Mouse (Mus musculus) midbrain, postnatal 0 days (tissue): ENCODE measurements at regions not wholly inside any gene's neighbourhood (a gene's known extent, or its start where the extent isn't known, plus 50 kb on each side); places are given as distances from the start of the nearest gene placed in this dataset.

Experiments
- ATAC-seq: fragments of 200-750 bp; cut with Nextera tagmentation; 2 replicates; pipeline ENCODE4 v1.8.0; 2017; ENCODE audit warnings: moderate number of reproducible peaks, mild to moderate bottlenecking, moderate TSS enrichment, moderate library complexity; ENCODE audit not compliant: low FRiP score
- DNase-seq: peaks from one replicate; pipeline ENCODE4 v3.0.0-alpha.2; 2015; ENCODE audit warnings: low spot score
- H3K27ac ChIP-seq: fragments of 300-500 bp; sonication (generic); 2 replicates; pipeline ENCODE4 v1.5.1; 2014; ENCODE audit warnings: low read depth, mild to moderate bottlenecking, low read length, mixed read lengths
- H3K27me3 ChIP-seq: fragments of 300-500 bp; sonication (generic); 2 replicates; pipeline ENCODE4 v1.6.1; 2014; ENCODE audit warnings: low read length, control low read depth, mixed read lengths; ENCODE audit not compliant: insufficient read depth
- H3K36me3 ChIP-seq: fragments of 300-500 bp; sonication (generic); 2 replicates; pipeline ENCODE4 v1.6.1; 2014; ENCODE audit warnings: low read length, control low read depth, mixed read lengths; ENCODE audit not compliant: insufficient read depth
- H3K4me1 ChIP-seq: fragments of 300-500 bp; sonication (generic); 2 replicates; pipeline ENCODE4 v1.6.1; 2014; ENCODE audit warnings: mild to moderate bottlenecking, control low read depth, antibody characterized with exemption, low read length, mixed read lengths; ENCODE audit not compliant: insufficient read depth
- H3K4me2 ChIP-seq: fragments of 300-500 bp; sonication (generic); 2 replicates; pipeline ENCODE4 v1.6.1; 2014; ENCODE audit warnings: low read depth, mild to moderate bottlenecking, low read length, mixed read lengths; ENCODE audit not compliant: poor library complexity, severe bottlenecking
- H3K4me3 ChIP-seq: fragments of 300-500 bp; sonication (generic); 2 replicates; pipeline ENCODE4 v1.5.1; 2014; ENCODE audit warnings: low read depth, mild to moderate bottlenecking, low read length, moderate library complexity
- H3K9ac ChIP-seq: fragments of 300-500 bp; sonication (generic); replicated peaks from 2 replicates; pipeline ENCODE4 v1.6.1; 2014; ENCODE audit warnings: mild to moderate bottlenecking, low read length, moderate library complexity, mixed read lengths; ENCODE audit not compliant: poor library complexity, severe bottlenecking
- H3K9me3 ChIP-seq: fragments of 300-500 bp; sonication (generic); 2 replicates; pipeline ENCODE4 v1.6.1; 2016; ENCODE audit warnings: low read length, control low read depth
- CTCF ChIP-seq: IDR thresholded peaks from 2 replicates; pipeline ENCODE4 v1.5.1; 2016; ENCODE audit warnings: antibody characterized with exemption, mild to moderate bottlenecking
- WGBS: fragments of 180-500 bp; shearing (Covaris S2); extraction: QIAGEN DNeasy Blood & Tissue Kit; methylation state at CpG from one replicate; pipeline ENCODE4 v1.1.7; 2014; 5-methylcytosine and 5-hydroxymethylcytosine counted together

DNA sequence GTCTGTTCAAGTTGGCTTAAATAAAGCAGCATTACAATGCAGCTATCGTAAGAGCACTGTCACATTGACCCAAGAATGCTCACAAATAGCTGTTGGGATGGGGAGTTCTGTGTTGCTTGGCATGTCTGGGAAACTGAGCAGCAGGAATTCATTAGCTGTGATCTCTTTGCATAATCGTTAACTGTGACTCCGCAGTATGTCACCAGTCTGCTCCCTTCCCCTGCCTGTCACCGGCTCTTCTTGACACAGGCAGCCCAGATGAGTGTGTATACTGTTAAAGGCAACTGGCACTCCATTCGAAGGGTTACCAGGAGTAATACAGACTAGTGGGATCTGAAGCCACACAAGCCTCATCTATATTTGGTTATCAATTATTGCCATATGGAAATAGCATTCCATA is 67.3 kb upstream of the Osbpl8 start:
- DNase-seq: no peak
- TF ChIP-seq CTCF: no peak
- Histone ChIP-seq H3K27ac (no peak overlapping the region), H3K9me3 (no peaks in the 10 kb centered on the region), H3K27me3 (no peaks in the 10 kb centered on the region), H3K4me1 (no peaks in the 10 kb centered on the region), H3K4me3 (no peak overlapping the region), H3K36me3 (no peaks in the 10 kb centered on the region), H3K9ac (no peak overlapping the region), H3K4me2 (no peak overlapping the region)
- 46% methylated on average over 5 of the region's 5 CpGs for WGBS
- no peak for ATAC-seq

DNA sequence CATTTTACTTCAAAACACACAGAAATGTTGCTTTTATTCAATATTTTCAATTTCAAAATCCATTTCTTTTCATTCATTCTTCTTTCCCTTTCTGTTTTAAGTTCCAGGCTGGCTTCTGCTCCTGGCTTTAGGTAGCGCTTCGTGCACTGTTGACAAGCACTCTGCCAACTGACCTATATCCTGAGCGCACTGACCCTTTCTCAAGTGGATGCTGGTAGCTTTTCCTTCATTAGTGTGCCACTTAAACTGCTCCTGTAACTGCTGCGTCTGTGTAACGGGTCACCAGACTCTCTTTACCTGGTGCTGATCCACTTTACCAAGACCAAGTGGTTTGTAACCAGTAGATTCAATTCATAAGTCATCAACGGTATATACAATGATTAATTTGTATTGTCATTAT is 67.7 kb upstream of the Osbpl8 start:
- no peaks in the 10 kb centered on the region for H3K27me3 ChIP-seq
- H3K9ac ChIP-seq: no peak overlapping the region
- no peak overlapping the region for H3K27ac ChIP-seq
- H3K9me3 ChIP-seq: no peaks in the 10 kb centered on the region
- H3K4me2 ChIP-seq: no peak overlapping the region
- H3K4me3 ChIP-seq: no peak overlapping the region
- 89% methylated on average over 6 of the region's 6 CpGs for WGBS
- no peaks in the 10 kb centered on the region for H3K36me3 ChIP-seq
- ATAC-seq (no peak), DNase-seq (no peak)
- no peak for TF ChIP-seq CTCF
- H3K4me1 ChIP-seq: no peaks in the 10 kb centered on the region

DNA sequence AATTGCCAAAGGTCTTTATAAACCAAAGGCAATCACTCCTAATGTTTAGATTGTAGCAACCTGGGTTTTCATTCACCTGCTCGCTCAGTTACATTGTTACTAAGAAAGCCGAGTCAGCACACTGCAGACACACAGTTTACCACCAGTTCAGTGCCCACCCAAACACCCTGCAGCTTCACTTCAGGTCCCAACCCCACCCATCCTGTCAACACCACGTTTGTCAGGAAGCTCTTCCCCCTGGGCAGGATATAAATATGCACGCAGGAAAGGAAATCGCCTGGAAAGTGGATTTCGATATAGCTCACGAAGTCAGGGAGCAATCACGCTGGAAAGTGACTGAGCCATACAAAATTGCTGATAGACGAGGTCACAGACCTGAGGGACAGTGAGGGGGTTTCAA is 70.1 kb upstream of the Osbpl8 start:
- no peak overlapping the region for H3K9ac ChIP-seq
- H3K27me3 ChIP-seq: no peaks in the 10 kb centered on the region
- DNase-seq (no peak), ATAC-seq (no peak)
- H3K9me3 ChIP-seq: no peaks in the 10 kb centered on the region
- H3K4me2 ChIP-seq: no peak overlapping the region
- H3K4me1 ChIP-seq: no peaks in the 10 kb centered on the region
- 50% methylated on average over 9 of the region's 9 CpGs for WGBS
- H3K27ac ChIP-seq: no peak overlapping the region
- no peaks in the 10 kb centered on the region for H3K36me3 ChIP-seq
- no peak overlapping the region for H3K4me3 ChIP-seq
- no peak for TF ChIP-seq CTCF

DNA sequence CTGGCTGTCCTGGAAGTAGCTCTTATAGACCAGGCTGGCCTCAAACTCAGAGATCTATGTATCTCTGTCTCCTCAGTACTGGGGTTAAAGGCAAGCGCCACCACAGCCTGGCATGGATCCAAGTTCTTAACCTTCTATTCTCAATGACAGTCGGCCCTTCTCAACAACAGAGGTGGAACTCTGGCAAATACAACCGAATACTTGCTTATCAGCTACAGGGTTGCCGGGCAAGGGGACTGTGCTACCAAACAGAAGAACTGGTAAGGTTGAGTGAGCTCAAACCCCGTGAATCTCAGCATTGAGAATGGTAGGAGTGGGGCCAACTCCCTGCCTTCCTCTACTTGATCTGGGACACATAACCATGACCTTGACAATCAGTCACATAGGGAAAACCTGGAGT is 75.2 kb upstream of the Osbpl8 start:
- H3K9me3 ChIP-seq: no peaks in the 10 kb centered on the region
- H3K4me3 ChIP-seq: no peak overlapping the region
- no peaks in the 10 kb centered on the region for H3K4me1 ChIP-seq
- H3K27ac ChIP-seq: no peak overlapping the region
- no peaks in the 10 kb centered on the region for H3K27me3 ChIP-seq
- H3K9ac ChIP-seq: no peak overlapping the region
- 57% methylated on average over 5 of the region's 5 CpGs for WGBS
- no peaks in the 10 kb centered on the region for H3K36me3 ChIP-seq
- ATAC-seq: no peak
- TF ChIP-seq CTCF: no peak
- DNase-seq: no peak
- no peak overlapping the region for H3K4me2 ChIP-seq

DNA sequence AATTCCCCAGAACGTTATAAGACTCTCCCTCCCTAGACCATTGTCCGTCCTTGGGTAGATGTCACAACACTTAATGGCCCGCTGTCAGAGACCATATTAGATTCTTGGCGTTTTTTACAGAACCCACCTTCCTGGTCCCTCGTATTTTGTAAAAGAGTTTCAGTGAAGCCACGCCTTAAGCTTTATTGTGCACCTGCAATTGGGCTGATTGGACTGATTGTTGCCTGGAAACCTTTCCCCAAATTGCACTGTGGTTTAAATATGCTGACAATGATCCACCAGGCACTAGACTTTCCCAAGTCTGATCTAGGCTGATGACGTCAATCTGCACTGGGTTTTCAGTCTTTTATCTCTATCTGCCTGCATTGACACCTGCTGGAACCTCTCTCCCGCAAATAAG is 75.6 kb upstream of the Zdhhc17 start:
- ATAC-seq (no peak), DNase-seq (no peak)
- 88% methylated on average over 8 of the region's 8 CpGs for WGBS
- Histone ChIP-seq H3K9me3 (no peaks in the 10 kb centered on the region), H3K4me1 (no peaks in the 10 kb centered on the region), H3K4me2 (no peak overlapping the region), H3K27me3 (no peaks in the 10 kb centered on the region), H3K4me3 (no peak overlapping the region), H3K36me3 (no peaks in the 10 kb centered on the region), H3K9ac (no peak overlapping the region), H3K27ac (no peak overlapping the region)
- TF ChIP-seq CTCF: no peak

DNA sequence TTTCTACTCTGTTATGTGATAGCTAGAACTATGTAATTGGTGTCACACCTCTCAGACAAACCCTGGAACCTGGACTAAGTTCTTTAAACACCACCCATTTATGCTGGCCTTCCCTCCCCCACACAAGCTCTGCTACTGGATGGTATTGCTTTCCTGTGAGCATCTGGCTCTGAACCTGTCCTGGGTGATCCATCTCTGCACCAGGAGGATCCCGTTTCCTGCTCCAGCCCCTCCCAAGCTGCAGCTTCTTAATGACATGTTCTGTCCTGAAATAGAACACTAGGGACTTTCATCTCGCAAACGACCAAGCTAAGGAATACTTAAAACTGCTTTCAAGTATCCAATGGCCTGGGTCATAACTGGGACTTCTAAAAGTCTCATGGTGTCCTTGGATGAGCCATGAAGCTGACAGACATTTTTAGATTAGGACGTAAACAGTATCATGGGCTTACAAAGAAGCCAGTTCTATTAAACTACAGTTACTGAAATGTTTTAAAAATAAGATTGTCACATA is 74.4 kb upstream of the Zdhhc17 start:
- Histone ChIP-seq H3K4me2 (no peak overlapping the region), H3K27me3 (no peaks in the 10 kb centered on the region), H3K4me1 (no peaks in the 10 kb centered on the region), H3K27ac (no peak overlapping the region), H3K4me3 (no peak overlapping the region), H3K36me3 (no peaks in the 10 kb centered on the region), H3K9me3 (no peaks in the 10 kb centered on the region), H3K9ac (no peak overlapping the region)
- WGBS: 70% methylated on average over 4 of the region's 4 CpGs
- no peak for TF ChIP-seq CTCF
- no peak for DNase-seq
- ATAC-seq: no peak
